Mouse (Mus musculus) hindbrain, embryonic 16.5 days (tissue): ENCODE measurements at regions not wholly inside any gene's neighbourhood (a gene's known extent, or its start where the extent isn't known, plus 50 kb on each side); places are given as distances from the start of the nearest gene placed in this dataset.

ENCODE experiments used
- ATAC-seq: fragments of 200-750 bp; cut with Nextera tagmentation; 2 replicates; pipeline ENCODE4 v1.8.0; 2017; ENCODE audit warnings: moderate TSS enrichment, moderate library complexity
- H3K27ac ChIP-seq: fragments of 300-500 bp; sonication (generic); 2 replicates; pipeline ENCODE4 v1.5.1; 2014; ENCODE audit warnings: low read depth, mild to moderate bottlenecking, control low read depth, low read length, moderate library complexity
- H3K27me3 ChIP-seq: fragments of 300-500 bp; sonication (generic); replicated peaks from 2 replicates; pipeline ENCODE4 v1.6.1; 2014; ENCODE audit warnings: low read length; ENCODE audit not compliant: control insufficient read depth, insufficient read depth
- H3K36me3 ChIP-seq: fragments of 300-500 bp; sonication (generic); 2 replicates; pipeline ENCODE4 v1.6.1; 2014; ENCODE audit warnings: mild to moderate bottlenecking, low read length, moderate library complexity, mixed read lengths; ENCODE audit not compliant: control insufficient read depth, insufficient read depth
- H3K4me1 ChIP-seq: fragments of 300-500 bp; sonication (generic); 2 replicates; pipeline ENCODE4 v1.6.1; 2014; ENCODE audit warnings: low read depth, low read length; ENCODE audit not compliant: control insufficient read depth, insufficient read depth
- H3K4me2 ChIP-seq: fragments of 300-500 bp; sonication (generic); 2 replicates; pipeline ENCODE4 v1.6.1; 2014; ENCODE audit warnings: mild to moderate bottlenecking, low read length, control low read depth, moderate library complexity
- H3K4me3 ChIP-seq: fragments of 300-500 bp; sonication (generic); 2 replicates; pipeline ENCODE4 v1.5.1; 2014; ENCODE audit warnings: mild to moderate bottlenecking, low read length, control low read depth, moderate library complexity
- H3K9ac ChIP-seq: fragments of 300-500 bp; sonication (generic); 2 replicates; pipeline ENCODE4 v1.6.1; 2014; ENCODE audit warnings: low read depth, mild to moderate bottlenecking, control low read depth, low read length, moderate library complexity
- H3K9me3 ChIP-seq: fragments of 300-500 bp; sonication (generic); 2 replicates; pipeline ENCODE4 v1.6.1; 2014; ENCODE audit warnings: mild to moderate bottlenecking, low read length, moderate library complexity; ENCODE audit not compliant: control insufficient read depth
- WGBS: fragments of 180-500 bp; shearing (Covaris S2); extraction: QIAGEN DNeasy Blood & Tissue Kit; methylation state at CpG from one replicate; pipeline ENCODE4 v1.1.7; 2014; 5-methylcytosine and 5-hydroxymethylcytosine counted together

DNA sequence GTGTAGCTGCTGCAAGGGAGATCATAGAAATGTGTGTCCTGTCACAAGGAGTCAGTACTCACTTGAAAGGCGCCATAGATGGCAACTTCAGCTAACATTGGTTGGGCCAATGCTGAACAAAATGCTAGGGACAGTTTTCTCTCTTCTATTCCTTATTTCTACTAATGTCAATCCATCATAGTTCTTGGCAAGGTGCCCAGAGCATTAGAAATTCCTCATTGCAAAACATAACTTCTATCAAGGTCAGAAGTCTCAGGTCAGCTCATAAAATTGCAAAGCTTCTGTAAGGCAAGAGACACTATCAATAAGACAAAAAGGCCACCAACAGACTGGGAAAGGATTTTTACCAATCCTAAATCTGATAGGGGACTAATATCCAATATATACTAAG, 106.3 kb downstream of the D1Ertd622e start:
- Histone ChIP-seq H3K9ac (no peak overlapping the region), H3K36me3 (no peaks in the 10 kb centered on the region), H3K4me3 (no peak overlapping the region), H3K4me1 (no peaks in the 10 kb centered on the region), H3K27ac (no peak overlapping the region), H3K4me2 (no peak overlapping the region), H3K27me3 (no peaks in the 10 kb centered on the region), H3K9me3 (no peaks in the 10 kb centered on the region)
- 95% methylated on average over 1 of the region's 1 CpGs for WGBS
- ATAC-seq = no peak

DNA sequence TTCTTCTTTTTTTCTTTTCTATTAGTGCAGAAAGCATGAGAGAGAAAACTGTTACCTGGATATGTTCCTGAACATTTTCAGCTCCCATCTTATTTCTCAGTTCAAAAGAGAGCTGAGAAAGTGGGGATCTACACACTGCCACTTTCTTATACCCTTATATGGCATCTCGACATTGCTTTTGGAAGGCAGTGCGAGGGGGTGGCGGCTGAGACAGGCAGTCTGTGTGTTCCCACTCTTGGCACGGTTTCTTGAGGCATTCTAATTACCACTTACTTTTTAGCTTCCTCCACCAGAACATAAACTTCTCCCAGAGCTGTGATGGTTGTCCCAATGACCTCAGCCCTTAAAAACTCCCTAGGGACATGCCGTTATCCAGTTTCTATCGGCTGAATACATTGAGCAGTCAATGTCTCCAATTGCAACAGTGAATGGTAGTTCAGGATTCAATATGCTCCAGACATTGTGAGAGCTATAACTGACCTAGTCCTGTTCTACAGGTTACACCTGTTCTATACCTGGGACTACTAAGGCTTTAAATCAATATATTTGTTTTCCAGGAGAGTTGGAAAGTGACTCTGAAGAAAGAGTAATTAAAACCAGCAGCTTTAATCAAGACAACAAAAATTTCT, 106.8 kb downstream of the D1Ertd622e start:
- Histone ChIP-seq H3K36me3 (no peaks in the 10 kb centered on the region), H3K27ac (no peak overlapping the region), H3K4me3 (no peak overlapping the region), H3K9me3 (no peaks in the 10 kb centered on the region), H3K9ac (no peak overlapping the region), H3K27me3 (no peaks in the 10 kb centered on the region), H3K4me1 (no peaks in the 10 kb centered on the region), H3K4me2 (no peak overlapping the region)
- ATAC-seq = no peak
- WGBS = 62% methylated on average over 6 of the region's 6 CpGs

DNA sequence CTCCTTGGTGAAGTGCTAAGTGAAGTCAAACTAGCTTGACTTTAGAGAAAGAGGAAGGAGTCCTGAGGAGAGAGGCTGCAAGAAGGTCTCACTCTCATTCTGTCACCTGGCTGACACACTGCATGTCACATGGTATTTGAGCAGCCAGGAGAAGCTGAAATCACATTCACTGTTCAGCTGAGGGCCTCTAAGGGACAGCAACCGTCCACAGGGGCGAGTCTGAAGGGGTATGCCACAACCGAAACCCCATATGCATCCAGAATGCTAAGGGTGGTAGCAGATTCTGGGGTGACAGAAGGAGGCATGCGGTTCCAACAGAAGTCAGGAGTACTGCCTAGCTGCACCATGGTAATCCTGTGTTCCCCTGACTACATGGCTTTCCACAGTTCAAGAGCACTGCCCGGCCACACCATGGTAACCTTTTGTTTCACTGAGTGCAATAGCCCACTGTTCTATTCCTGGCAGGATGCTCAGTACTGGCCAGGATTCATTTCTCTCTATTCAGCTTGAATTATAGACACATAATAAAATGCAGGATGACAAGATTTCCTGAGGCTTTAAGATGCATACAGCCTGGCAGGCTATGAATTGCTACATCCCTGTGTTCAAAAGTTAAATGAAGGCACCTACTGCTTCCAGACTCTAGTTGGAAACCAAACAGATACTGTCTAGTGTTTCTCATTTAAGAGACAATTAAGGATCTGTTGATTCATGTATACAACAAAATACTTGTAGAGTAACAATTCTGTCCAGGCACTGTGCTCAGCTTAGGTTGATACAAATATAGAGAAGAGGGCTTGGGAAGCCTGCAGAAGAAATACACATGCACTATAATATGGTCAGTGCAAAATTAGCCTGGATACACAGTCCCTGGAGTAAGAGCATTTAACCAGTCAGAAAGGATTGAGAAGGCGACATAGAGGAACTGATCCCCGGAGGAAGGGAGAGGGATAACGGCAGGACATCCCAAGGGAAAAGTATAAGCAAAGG, 108.1 kb downstream of the D1Ertd622e start:
- Histone ChIP-seq H3K9me3 (no peaks in the 10 kb centered on the region), H3K27ac (peak overlapping the region; percentile 2; the same call in 1 of the 2 replicates), H3K4me1 (no peaks in the 10 kb centered on the region), H3K4me2 (no peak overlapping the region), H3K36me3 (no peaks in the 10 kb centered on the region), H3K9ac (no peak overlapping the region), H3K4me3 (no peak overlapping the region), H3K27me3 (no peaks in the 10 kb centered on the region)
- WGBS = 46% methylated on average over 8 of the region's 8 CpGs
- peak; percentile 98 for ATAC-seq

DNA sequence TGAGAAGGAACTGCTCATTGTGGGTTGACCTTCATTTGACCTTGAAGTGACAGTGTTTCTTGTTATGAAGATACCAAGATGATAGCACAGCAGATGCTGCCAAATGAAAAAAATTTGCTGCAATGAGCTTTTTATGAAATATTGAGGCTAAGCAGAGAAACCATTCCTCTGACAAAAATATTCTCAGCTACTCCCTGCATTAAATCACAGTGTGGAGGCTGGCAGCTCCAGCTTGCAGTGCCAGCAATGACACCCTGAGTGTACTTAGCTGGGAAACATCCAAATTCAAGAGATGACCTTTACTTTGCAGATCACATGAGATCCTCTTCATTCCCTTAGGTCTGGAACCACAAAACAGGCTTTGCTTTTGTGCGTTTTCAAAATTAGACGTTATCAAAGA, 109.0 kb downstream of the D1Ertd622e start:
- Histone ChIP-seq H3K27me3 (no peaks in the 10 kb centered on the region), H3K4me1 (no peaks in the 10 kb centered on the region), H3K27ac (no peak overlapping the region; the same call in 1 of the 2 replicates), H3K9me3 (no peaks in the 10 kb centered on the region), H3K4me2 (no peak overlapping the region), H3K4me3 (no peak overlapping the region), H3K9ac (no peak overlapping the region), H3K36me3 (no peaks in the 10 kb centered on the region)
- no peak for ATAC-seq
- 85% methylated on average over 2 of the region's 2 CpGs for WGBS

DNA sequence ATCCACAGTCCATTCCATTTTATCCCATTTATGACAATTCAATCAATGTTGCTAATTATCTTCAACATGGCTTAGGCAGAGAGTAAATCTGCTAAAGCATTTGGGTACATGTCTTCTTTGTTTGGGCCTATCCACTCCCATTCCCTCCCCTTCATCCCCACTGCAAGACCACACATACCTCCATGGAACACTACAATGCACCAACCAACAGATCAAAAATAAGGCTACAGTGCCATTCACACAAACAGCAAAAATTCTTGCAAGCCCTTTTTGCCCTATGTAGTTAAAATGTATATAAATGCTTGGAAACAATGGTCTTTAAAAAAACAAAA, 120.7 kb downstream of the D1Ertd622e start:
- Histone ChIP-seq H3K4me2 (no peak overlapping the region), H3K4me3 (no peak overlapping the region), H3K27me3 (no peaks in the 10 kb centered on the region), H3K4me1 (no peaks in the 10 kb centered on the region), H3K27ac (no peak overlapping the region), H3K9ac (no peak overlapping the region), H3K36me3 (no peaks in the 10 kb centered on the region), H3K9me3 (no peaks in the 10 kb centered on the region)
- no peak for ATAC-seq

DNA sequence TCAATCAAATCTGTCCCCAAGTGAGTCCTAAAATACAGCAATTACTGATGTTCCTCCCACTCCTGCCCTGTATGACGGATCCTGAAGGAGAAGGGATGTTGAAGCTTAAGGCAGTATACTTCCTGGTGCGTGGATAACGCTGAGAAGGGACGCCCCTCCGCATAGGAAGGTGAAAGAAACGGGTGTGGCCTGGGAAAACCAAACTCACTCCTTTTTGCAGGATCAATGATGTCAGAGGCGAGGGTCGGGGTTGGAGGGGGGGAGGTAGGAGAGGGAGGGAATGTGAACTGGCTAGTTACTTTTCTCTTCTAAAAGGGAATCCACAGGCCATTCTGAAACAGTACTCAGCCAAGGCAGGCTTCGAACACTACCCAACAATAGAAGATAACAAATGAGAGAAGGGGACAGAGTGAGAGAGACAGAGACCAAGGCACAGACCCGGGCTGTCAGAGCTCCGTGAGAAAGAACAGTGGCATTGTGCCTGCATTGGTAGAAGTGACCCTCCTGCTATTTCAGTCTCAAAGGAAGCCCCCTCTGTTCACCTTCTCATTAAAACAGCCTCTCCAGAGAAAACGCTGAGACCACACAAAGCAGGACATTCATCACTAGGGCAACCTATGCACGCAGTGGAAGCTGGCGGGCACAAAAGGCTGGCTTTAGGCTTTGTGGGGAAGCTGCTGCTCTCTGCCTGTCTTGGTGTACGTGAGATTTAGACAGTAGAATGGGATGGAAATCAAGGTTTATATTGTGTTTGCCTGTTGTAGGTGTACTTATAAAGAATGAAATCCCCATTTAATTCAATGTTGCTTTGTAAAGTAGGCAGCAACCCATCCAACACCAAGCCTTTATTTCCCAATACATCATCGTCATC, 121.3 kb downstream of the D1Ertd622e start:
- no peak overlapping the region for H3K27ac ChIP-seq
- no peaks in the 10 kb centered on the region for H3K36me3 ChIP-seq
- WGBS = 17% methylated on average over 16 of the region's 16 CpGs
- H3K4me2 ChIP-seq = peak overlapping the region; percentile 29
- H3K9ac ChIP-seq = no peak overlapping the region; the same call in 1 of the 2 replicates
- ATAC-seq = peak; percentile 93
- no peaks in the 10 kb centered on the region for H3K27me3 ChIP-seq
- H3K4me1 ChIP-seq = no peaks in the 10 kb centered on the region
- no peaks in the 10 kb centered on the region for H3K9me3 ChIP-seq
- no peak overlapping the region for H3K4me3 ChIP-seq

DNA sequence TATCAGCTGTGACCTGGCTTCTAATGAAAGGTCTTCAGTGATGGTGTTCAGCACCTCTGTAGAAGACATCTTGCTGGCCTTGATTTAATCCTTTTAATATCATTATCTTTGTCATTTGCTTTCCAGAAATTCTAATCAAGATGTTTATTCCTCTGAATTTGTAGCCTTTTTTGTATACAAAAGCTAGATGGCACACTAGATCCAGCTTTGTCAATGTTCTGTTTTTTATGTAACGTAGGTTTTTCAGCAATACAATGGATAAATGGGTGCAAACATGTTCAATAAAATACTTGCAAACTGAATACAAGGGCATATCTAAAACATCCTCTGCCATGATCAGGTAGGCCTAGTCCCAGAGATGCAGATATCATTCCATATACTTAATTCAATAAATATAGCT, 165.0 kb downstream of the D1Ertd622e start:
- H3K27ac ChIP-seq = no peak overlapping the region
- no peak overlapping the region for H3K9ac ChIP-seq
- no peaks in the 10 kb centered on the region; the same call in 1 of the 2 replicates for H3K9me3 ChIP-seq
- ATAC-seq = no peak
- no peak overlapping the region for H3K4me3 ChIP-seq
- H3K36me3 ChIP-seq = no peaks in the 10 kb centered on the region
- no peaks in the 10 kb centered on the region for H3K27me3 ChIP-seq
- WGBS = 79% methylated on average over 1 of the region's 1 CpGs
- no peak overlapping the region for H3K4me2 ChIP-seq
- H3K4me1 ChIP-seq = no peaks in the 10 kb centered on the region

DNA sequence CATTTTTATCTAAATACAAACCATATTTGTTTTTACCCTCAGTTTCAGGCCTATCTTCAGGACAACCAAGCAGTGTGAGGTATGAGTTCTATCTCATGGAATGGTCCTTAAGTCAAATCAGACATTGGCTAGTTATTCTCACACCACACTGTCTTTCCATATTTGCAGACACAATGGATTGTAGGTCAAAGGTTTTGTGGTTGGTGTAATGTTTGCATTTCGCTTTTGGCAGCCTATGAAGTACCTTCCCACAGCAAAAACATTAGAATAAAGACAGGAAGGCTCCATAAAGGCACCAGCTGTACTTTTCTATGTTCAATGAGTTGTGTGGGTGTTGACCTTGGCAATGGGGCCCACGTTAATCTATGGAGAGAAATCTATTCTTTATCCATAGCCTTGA, 182.0 kb downstream of the D1Ertd622e start:
- Histone ChIP-seq H3K9me3 (no peaks in the 10 kb centered on the region), H3K27me3 (no peaks in the 10 kb centered on the region), H3K4me3 (no peak overlapping the region), H3K9ac (no peak overlapping the region), H3K36me3 (no peaks in the 10 kb centered on the region), H3K27ac (no peak overlapping the region), H3K4me2 (no peak overlapping the region), H3K4me1 (no peaks in the 10 kb centered on the region)
- no peak for ATAC-seq
- WGBS = 70% methylated on average over 2 of the region's 2 CpGs
